Mouse (Mus musculus): ENCODE results near the gene Resf1.

- TF ChIP-seq CTCF (IDR thresholded peaks at IDR 0.05; ENCODE audit: low read depth) (no peak), EP300 (IDR thresholded peaks at IDR 0.05; ENCODE audit: low read depth) (no peak)
Observed at GRCm38 (mm10) chr6:149278866-149279265, 30.3 kb upstream of the Resf1 start.
